Mouse (Mus musculus): ENCODE measurements around the gene Gm13420. TPM values are rescaled to one million over a fixed set of nuclear protein-coding genes. Genes with fewer than 3 reads are reported as not detected.

The Gm13420 gene
- polyA plus RNA-seq (2012; rRNA removed; ENCODE audit: low replicate concordance) = 0.24 and 0.56 TPM in 2 replicates

DNA sequence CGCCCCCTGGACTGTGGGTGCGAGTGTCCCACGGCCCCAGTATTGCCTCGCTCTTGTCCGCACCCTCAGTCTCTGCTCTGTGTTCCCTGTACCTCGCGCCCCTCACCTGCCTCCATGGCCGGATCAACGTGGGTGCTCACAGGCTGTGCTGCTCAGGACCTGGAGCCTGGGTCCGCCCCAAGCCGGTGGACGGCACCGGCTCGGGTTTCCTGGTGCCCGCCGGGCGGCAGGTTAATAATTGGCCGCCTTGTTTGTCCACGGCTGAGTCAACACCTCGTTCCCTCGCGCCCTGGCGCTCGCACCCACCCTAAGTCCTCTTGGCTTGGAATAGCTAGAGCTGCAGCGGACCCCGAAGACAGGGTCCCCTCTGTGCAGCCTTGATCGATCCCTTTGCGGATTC is at the start of gene Gm13420:
Gene Gm13420, minus strand, starts transcription at position 189 of the 400 bp plus-strand sequence.

DNA sequence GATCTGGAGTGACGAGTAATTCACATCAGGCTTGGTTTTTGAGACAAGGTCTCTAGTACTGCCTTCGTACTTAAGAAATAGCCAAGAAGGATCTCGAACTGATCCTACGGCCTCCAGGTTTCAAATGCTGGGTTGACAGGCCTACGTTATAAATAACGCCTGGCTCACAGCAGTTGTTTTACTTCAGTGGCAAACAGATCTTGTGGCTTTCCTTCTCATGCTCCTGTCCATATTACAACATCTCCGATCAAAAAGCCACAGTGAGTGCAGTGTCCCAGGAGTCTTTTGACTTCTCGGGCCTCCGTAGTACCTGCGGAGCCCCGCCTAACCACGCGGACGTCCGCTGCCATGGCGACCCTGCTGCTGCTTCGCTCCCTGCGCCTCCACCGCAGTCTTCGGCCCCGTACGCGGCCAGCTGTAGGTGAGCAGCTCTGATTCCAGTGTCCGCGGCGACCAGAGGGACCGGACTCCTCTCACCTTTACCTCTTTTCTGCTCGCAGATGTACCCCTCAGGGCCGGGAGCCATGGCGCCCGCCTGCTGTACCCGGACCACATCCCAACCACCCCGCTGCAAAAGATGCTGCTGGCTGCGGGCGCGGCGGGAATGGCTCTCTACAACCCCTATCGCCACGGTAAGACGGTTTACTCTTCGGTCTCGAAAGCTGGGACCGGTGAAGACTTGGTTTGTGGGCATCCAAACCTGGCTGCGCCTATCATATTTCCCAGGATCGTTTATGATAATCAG is 36.6 kb upstream of the Gm13420 start, which contains the start of gene Trub2:
Gene Trub2, minus strand, starts transcription at position 566 of the 745 bp plus-strand sequence.

DNA sequence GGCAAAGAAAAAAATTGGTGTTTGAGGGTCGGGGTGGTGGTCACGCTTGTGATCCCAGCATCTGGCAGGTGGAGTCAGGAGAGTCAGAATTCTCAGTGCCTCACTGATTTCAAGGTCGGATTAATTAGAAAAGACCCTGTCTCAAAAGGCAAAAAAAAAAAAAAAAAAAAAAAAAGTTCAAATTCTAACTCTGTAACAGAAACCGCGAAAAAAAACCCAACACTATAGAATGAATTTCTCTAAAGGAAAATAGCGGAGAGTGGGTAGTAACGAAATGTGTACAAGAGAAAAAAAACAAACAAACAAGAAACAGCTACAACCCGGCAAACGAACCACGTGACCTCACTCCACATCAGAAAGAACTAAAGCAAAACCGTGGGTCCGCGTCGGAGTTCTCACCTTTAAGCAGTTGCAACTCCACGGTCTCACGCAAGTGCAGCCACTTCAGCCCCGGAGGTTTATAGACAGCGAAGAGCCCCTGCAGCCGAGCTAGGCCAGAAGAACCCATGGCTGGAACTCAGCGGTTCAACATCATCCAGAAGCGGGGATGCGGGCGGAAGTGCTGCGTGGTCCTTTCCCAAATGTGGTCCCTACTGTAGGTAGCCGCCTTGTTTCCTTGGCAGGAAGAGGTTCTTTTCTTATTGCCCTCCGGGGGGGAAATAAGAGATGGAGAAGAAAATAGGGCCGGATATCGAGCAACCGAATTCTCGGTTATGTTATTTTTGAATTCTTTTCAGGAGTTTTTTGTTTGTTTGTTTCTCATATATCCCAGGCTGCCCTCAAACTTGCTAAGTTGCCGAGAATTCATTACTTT is 35.8 kb upstream of the Gm13420 start, which contains the start of gene Coq4:
Gene Coq4, plus strand, starts transcription at position 390 of the 814 bp plus-strand sequence.

Other genes with a start within 250 kb of the Gm13420 start
- 83.7 and 86.3 TPM in 2 replicates for gene Rapgef1, start 132.0 kb downstream of the Gm13420 start, polyA plus RNA-seq (2012; rRNA removed; ENCODE audit: low replicate concordance)
- gene Gm13547, start 7.6 kb upstream of the Gm13420 start, polyA plus RNA-seq (2012; rRNA removed; ENCODE audit: low replicate concordance) = not detected in 2 replicates
- 45.0 and 78.6 TPM in 2 replicates for gene Coq4, start 35.8 kb upstream of the Gm13420 start, polyA plus RNA-seq (2012; rRNA removed; ENCODE audit: low replicate concordance)
- gene Trub2, start 36.8 kb upstream of the Gm13420 start, polyA plus RNA-seq (2012; rRNA removed; ENCODE audit: low replicate concordance) = 46.3 and 62.8 TPM in 2 replicates
- 42.1 and 42.9 TPM in 2 replicates for gene Slc27a4, start 50.9 kb upstream of the Gm13420 start, polyA plus RNA-seq (2012; rRNA removed; ENCODE audit: low replicate concordance)
- 43.2 and 50.1 TPM in 2 replicates for gene Urm1, start 68.4 kb upstream of the Gm13420 start, polyA plus RNA-seq (2012; rRNA removed; ENCODE audit: low replicate concordance)
- 30.0 and 31.6 TPM in 2 replicates for gene Cercam, start 117.5 kb upstream of the Gm13420 start, polyA plus RNA-seq (2012; rRNA removed; ENCODE audit: low replicate concordance)
- 25.4 and 34.9 TPM in 2 replicates for gene Odf2, start 137.5 kb upstream of the Gm13420 start, polyA plus RNA-seq (2012; rRNA removed; ENCODE audit: low replicate concordance)
- 20.4 and 44.5 TPM in 2 replicates for gene Gle1, start 183.7 kb upstream of the Gm13420 start, polyA plus RNA-seq (2012; rRNA removed; ENCODE audit: low replicate concordance)
- 135 and 171 TPM in 2 replicates for gene Sptan1, start 213.9 kb upstream of the Gm13420 start, polyA plus RNA-seq (2012; rRNA removed; ENCODE audit: low replicate concordance)